In genomic region chr11:113810638-113811545, GRCm38 (mm10) we compare ENCODE assay signal across 8 mouse cellular contexts. TPM values are rescaled to one million over a fixed set of nuclear protein-coding genes. Genes with fewer than 3 reads are reported as not detected.
DNase-seq lines count a peak whose midpoint lies in the region; ATAC-seq and TF ChIP-seq lines count a peak whose summit lies in the region.

No protein-coding gene starts in this region.

- H3K27me3 ChIP-seq in G1E (ENCODE audit: insufficient read depth, low read length) = peaks cover 2% of the 10 kb centered on the region; the same call in 1 of the 2 replicates
- H3K27me3 ChIP-seq in forebrain, postnatal 0 days (ENCODE audit: insufficient read depth, low read length) = no peaks in the 10 kb centered on the region
- no peaks in the 10 kb centered on the region for H3K27me3 ChIP-seq in lung, embryonic 16.5 days (ENCODE audit: control insufficient read depth, insufficient read depth, low read depth, low read length)

- peak; percentile 68 for DNase-seq in G1E (ENCODE audit: low spot score)
- DNase-seq in cerebellum, adult 18-20 months = peak; percentile 75 to 85
- DNase-seq in forebrain, postnatal 0 days = peak; percentile 95
- peak; percentile 69 to 86 for DNase-seq in layer of hippocampus, adult 8-10 months (ENCODE audit: low spot score in 2 of 2)
- peak; percentile 60 for DNase-seq in retina, adult 2 months (ENCODE audit: low read depth, low spot score)
- peak; percentile 77 for DNase-seq in thymus, postnatal 25 days

- H3K9me3 ChIP-seq in G1E (replicated peaks) = no peaks in the 10 kb centered on the region
- H3K9me3 ChIP-seq in forebrain, postnatal 0 days (ENCODE audit: low read length) = no peaks in the 10 kb centered on the region
- H3K9me3 ChIP-seq in lung, embryonic 16.5 days (ENCODE audit: control insufficient read depth, low read length) = no peaks in the 10 kb centered on the region

- H3K4me1 ChIP-seq in G1E (ENCODE audit: insufficient read depth, low read depth, low read length) = peaks cover 7% of the 10 kb centered on the region
- H3K4me1 ChIP-seq in forebrain, postnatal 0 days (ENCODE audit: insufficient read depth) = no peaks in the 10 kb centered on the region
- peaks cover 22% of the 10 kb centered on the region for H3K4me1 ChIP-seq in lung, embryonic 16.5 days (replicated peaks; ENCODE audit: control insufficient read depth, insufficient read depth, low read length)

- 36% methylated on average over 24 of the region's 24 CpGs for WGBS in forebrain, postnatal 0 days
- 46% methylated on average over 24 of the region's 24 CpGs for WGBS in lung, embryonic 16.5 days

- H3K27ac ChIP-seq in forebrain, postnatal 0 days (ENCODE audit: low read depth, low read length) = no peak overlapping the region
- H3K27ac ChIP-seq in lung, embryonic 16.5 days (ENCODE audit: low read length) = no peak overlapping the region; the same call in 1 of the 2 replicates

- H3K4me2 ChIP-seq in forebrain, postnatal 0 days (ENCODE audit: low read depth) = no peak overlapping the region
- H3K4me2 ChIP-seq in lung, embryonic 16.5 days (ENCODE audit: low read depth, low read length) = 0 out of 2 replicates have a peak overlapping the region, but pooled peaks have one; percentile 16

- H3K4me3 ChIP-seq in G1E (ENCODE audit: low read depth, low read length) = no peak overlapping the region
- no peak overlapping the region for H3K4me3 ChIP-seq in forebrain, postnatal 0 days (ENCODE audit: low read depth, low read length)
- H3K4me3 ChIP-seq in lung, embryonic 16.5 days (ENCODE audit: low read length) = no peak overlapping the region

- TF ChIP-seq CTCF in G1E (IDR thresholded peaks at IDR 0.05; ENCODE audit: low read depth, low read length) = peak; percentile 40; the same call in 1 of the 2 replicates
- TF ChIP-seq CTCF in forebrain, postnatal 0 days (IDR thresholded peaks at IDR 0.05; ENCODE audit: low read depth) = peak; percentile 94

- ATAC-seq in G1E (ENCODE audit: extremely low read depth, insufficient number of reproducible peaks, low FRiP score, poor library complexity, severe bottlenecking) = peak; percentile 72
- ATAC-seq in forebrain, postnatal 0 days = peak; percentile 90
- peak; percentile 72 to 84; a peak in 3 of 4 replicates for ATAC-seq in hematopoietic stem cell, adult 5-6 weeks (replicated peaks in 1 of 2; ENCODE audit: insufficient read depth in 1 of 2, low FRiP score in 2 of 2, low TSS enrichment in 1 of 2, low read depth in 1 of 2, poor library complexity in 2 of 2, severe bottlenecking in 2 of 2)
- peak; percentile 44 for ATAC-seq in lung, embryonic 16.5 days (ENCODE audit: low read depth)

- H3K36me3 ChIP-seq in G1E (replicated peaks) = no peaks in the 10 kb centered on the region
- H3K36me3 ChIP-seq in forebrain, postnatal 0 days (ENCODE audit: insufficient read depth) = no peaks in the 10 kb centered on the region
- H3K36me3 ChIP-seq in lung, embryonic 16.5 days (ENCODE audit: control insufficient read depth, insufficient read depth, low read length) = no peaks in the 10 kb centered on the region

- no peak overlapping the region for H3K9ac ChIP-seq in forebrain, postnatal 0 days
- peak overlapping the region; percentile 52; the same call in 1 of the 2 replicates for H3K9ac ChIP-seq in lung, embryonic 16.5 days (ENCODE audit: low read length)

RNA-seq across cellular contexts. Expression of gene Cdc42ep4, which starts 59.2 kb away (rescaled TPM):
- total RNA-seq in G1E (2014; fragmentation: Nextera tagmentation) (11.6 and 38.6 TPM in 2 replicates), G1E (2017) (10.6 and 10.8 TPM in 2 replicates)
- 20.2 and 22.8 TPM in 2 replicates for polyA plus RNA-seq in G1E (2012)
- 86.6 and 102 TPM in 2 replicates for total RNA-seq in forebrain, postnatal 0 days (2014; rRNA removed)
- polyA plus RNA-seq in forebrain, postnatal 0 days (2015; fragmentation: Nextera tagmentation; extraction: Ambion mirVana) = 75.4 and 81.0 TPM in 2 replicates
- 6.1 and 7.9 TPM in 2 replicates for total RNA-seq in hematopoietic stem cell, adult 5-6 weeks (2017)
- 10 to 100 TPM; 32.4 to 41.1 (median 37.3) TPM for total RNA-seq in layer of hippocampus, adult 8-10 months (2022)
- 129 and 130 TPM in 2 replicates for polyA plus RNA-seq in lung, embryonic 16.5 days (2015; fragmentation: Nextera tagmentation; extraction: Ambion mirVana)
